Mouse (Mus musculus) liver (tissue): ENCODE results near the gene Dbh.
A peak's percentile ranks its signal among the peaks of the same experiment; 100 is the strongest.

Source experiments
- DNase-seq: peaks from one replicate; pipeline ENCODE4 v3.0.0-alpha.2; 2020; ENCODE audit warnings: mixed read lengths

The Dbh gene

DNA sequence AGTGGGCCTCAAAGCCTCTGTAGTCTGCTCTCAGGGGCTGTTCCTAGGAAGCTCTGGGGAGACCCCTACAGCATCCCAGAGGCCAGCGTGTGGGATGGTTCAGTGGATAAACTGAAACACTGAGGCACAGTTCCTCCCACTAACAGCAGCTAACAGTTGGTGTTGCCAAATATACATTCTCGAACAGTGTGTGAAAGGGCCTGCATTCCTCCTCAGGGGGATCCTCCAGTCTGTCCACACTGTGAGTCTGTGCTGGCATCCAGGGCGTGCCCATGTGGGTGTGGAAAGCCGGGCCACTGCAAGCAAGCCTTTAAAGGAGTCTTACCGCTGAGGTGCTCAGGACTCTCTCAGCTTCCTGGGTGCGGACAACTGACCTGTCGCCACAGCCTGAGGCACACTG lies 61.5 kb downstream of the Dbh start:
- DNase-seq: no peak

DNA sequence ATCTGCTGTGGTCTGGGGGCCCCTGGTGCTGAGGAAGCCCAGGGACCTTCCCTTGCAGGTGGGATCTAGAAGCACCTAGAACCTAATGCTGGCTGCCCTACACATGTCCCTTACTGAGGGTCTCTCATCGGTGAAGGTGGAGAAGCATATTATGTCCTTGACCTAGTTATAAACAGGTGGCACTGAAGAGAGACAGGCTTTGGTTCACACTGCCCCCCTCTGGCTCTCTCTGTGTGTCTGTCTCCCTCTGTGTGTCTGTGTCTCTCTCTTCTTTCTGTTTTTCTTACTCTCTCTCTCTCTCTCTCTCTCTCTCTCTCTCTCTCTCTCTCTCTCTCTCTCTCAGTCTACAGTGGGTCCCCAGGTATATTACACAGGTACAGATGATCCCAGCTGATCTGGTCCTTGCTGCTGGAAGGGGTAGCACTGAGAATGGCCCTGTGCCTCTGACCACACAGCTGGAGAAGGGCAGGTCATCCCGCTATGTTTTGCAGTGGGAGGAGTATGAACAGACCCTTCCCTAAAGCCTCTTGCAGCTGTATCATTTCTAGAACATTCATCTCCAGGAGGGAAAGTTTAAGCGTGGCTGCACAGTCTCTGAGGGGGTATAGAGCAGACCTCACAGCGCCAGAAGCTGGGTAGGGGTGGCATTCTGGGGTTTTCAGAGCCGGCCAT lies 63.9 kb downstream of the Dbh start:
- DNase-seq: no peak

DNA sequence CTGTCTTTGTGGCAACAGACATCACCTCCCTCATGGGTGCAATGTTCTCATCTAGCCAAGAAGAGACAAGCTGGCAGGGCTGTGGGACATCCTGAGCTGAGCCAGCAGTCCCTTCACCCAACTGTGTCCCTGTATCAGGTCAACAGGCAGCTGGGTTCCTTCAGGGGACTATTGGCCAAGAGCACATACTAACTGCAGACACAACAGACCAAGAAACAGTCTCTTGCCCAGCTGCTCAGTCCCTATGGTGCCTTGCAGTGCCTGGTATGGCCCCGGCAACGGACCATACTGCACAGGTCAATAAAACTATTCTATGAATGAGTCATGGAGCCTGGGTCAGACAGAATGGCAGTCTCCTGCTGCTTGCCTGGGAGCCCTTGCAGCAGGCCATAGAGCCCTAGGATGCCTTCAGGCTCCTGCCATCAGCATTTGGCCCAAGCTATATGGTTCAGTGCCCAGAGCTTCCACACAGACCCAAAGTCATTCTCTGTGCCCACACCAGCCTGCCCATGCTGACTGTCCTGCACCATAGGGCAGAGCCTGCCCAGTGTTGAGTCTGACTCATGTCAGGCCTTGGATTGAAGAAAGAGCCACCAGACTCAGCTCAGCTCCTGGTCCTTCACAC lies 64.6 kb downstream of the Dbh start:
- no peak for DNase-seq

DNA sequence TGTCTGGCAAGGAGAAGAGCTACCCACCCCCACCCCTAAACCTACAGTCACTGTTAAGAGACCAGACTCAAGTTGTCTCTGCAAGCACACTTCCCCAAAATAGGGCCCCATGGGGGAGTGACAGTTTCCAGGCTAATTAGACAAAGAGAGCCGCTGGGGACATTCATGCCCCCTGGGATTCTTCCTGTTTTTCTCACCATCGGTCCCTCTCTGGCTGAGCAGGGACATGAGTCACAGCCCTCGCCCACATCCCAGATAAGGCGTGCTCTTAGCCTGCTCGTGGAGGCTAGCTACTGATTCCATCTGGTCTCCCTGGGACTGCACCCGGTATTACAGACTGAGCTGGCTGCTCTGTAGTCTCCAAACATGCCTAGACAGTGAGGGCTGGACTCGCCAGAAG lies 67.3 kb downstream of the Dbh start:
- peak; percentile 42 for DNase-seq
